Mouse (Mus musculus) ZHBTc4 (cell line): ENCODE measurements at regions not wholly inside any gene's neighbourhood (a gene's known extent, or its start where the extent isn't known, plus 50 kb on each side); places are given as distances from the start of the nearest gene placed in this dataset.

Experiments used
- DNase-seq: peaks from one replicate; pipeline ENCODE4 v3.0.0-alpha.2; 2011; ENCODE audit warnings: low read depth, low spot score

DNA sequence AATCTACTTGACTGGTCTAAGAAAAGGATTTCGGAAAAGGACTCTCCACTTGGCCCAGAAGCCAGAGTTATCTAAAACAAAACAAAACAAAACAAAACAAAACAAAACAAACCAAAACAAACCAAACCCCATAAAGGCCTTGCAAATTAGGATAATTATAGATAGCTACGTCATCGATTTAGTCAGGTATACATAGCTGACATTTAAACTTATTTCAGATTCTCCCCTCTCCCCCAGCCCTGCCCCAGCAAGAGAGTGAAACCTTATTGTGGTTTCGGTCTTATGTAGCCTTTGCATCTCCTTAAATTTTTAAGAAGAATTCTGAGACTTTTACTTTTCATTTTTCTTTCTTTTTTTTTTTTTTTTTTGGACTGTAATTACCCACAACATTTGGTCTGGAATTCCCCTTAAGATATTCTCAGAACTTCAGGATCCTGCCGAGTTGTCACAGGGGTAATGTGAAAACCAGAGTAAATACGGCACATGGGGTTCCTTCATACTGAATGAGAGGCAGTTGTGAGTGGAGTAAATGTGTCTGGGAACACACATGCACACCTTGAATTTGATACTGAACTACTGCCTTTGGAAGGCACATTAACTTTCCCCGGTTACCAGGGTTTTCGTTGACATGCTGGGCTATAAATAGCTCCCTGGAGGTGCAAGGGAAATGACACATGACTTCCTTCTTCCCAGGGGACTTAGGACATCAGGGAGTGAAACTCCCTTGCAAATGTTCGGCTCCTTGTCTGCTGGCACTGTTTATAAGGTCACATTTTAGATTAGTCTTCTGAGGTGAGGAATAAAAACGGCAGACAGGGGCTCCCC lies 94.8 kb upstream of the Rap1b start:
- no peak for DNase-seq

DNA sequence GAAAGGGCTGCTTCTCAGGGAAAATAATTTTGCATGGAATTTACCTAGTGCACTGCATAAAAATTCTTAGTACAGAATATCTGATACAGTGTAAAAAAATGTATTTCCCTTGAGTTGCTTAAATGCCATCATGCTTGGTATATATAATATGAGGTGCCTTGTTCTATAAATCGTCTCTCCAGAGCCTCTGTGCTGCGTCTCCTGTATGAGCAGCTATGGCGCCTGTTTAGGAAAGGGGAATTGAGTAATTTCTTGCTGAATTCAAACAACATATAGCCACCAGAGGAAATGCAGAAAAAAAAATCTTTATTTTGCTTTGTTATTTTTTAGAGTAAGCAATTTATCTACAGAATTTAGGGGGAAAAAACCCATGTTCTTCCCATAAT lies 95.4 kb upstream of the Rap1b start:
- no peak for DNase-seq

DNA sequence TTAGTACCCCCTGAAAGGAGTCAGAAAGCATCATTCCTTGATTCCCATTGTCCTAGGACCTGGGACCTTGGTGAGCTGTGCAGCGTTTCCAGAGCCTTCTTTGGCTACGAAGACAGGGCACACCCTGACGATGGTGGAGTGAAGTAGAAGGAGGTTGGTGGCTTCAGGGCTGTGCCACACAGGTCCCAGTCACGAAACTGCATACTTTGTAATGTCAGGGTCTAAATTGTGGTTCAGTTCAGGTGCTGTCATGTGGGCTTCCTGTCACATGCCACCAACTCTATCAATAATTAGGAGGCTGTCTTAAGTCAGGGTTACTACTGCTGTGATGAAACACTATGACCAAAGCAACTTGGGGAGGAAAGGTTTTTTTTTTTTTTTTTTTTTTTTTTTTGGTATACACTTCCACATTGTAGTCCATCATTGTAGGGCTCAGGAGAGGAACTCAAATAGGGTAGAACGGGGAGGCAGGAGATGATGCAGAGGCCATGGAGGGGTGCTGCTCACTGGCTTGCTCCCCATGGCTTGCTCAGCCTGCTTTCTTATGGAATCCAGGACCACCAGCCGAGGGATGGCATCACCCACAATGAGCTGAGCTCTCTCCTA lies 98.0 kb upstream of the Rap1b start:
- DNase-seq = no peak

DNA sequence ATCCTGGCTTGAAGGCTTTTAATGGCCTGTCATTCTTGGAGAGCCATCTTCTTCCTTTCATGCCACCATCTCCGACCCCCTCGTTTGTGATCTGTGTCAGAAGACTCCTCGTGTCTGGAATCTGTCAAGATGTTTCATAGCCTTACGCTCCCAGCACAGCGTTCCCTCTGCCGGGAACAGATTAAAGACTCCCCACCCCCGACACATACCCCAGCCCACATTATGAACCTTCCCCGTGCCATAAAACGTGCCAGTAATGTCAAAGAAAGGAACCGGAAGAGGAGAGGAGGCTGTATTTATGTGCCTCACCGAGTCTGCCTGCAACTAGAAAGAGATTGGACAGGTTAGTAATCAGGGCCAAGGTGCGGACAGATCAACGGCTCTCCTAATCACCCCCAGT lies 101.4 kb upstream of the Rap1b start:
- no peak for DNase-seq

DNA sequence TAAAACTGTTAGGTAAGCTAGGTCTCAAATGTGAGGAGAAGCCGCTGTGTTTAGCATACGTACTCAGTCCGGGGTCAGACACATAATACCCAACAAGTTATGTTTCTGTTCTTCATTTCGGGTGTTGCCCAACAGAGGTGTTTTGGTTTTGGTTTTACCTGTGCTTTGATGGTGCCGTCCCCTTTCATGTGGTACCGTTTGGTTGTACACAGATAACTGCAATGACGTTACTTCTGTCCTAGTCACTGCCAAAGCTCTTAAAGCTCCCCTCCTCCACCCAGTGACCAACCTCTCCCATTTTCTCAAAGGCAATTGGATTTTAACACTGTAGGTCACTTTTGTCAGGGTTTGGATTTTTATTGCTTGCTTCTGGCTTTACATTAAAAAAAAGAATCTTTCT lies 102.1 kb upstream of the Rap1b start:
- DNase-seq = no peak

DNA sequence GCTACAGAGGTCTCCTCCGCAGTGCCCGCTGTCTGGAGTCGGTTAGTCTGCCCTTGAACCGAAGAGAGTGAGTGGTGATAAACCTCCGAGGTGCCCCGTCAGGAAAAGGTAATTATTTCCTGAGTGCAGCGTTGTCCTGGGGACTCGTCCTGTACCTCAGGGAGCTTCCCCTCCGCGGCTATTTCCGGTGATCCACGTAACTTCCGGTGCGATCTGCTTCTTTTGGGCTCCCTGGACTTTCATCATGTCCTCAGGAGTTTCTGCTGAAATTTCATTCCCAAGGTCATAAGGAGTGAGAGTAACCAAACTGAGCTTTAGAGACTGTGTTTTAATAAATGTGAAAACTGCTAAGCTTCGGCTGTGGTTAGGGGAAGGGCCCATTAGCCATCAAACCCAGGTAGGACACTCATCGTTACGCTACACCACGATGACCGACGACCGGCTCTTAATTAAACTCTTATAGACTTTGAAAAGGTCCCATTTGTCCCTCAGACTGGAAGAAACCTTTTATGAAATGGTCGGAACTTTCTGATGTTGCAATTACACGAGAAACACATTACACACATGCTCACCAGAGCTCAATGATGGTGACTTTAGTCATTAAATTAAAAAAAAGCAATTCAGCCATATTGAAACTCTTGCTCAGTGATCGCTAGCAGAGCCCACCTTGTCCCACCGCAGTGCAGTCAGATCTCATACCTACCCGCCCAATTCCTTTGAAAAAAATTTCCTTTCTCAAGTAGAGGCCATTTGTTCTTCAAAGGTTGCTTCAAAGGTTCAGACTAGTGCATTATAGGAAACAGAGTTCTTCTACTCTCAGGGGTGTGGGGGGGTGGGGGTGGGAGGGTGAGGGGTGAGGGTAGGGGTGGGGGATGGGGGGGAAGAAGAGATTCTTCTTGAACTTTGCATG lies 106.5 kb upstream of the Rap1b start:
- DNase-seq = peak; percentile 88

DNA sequence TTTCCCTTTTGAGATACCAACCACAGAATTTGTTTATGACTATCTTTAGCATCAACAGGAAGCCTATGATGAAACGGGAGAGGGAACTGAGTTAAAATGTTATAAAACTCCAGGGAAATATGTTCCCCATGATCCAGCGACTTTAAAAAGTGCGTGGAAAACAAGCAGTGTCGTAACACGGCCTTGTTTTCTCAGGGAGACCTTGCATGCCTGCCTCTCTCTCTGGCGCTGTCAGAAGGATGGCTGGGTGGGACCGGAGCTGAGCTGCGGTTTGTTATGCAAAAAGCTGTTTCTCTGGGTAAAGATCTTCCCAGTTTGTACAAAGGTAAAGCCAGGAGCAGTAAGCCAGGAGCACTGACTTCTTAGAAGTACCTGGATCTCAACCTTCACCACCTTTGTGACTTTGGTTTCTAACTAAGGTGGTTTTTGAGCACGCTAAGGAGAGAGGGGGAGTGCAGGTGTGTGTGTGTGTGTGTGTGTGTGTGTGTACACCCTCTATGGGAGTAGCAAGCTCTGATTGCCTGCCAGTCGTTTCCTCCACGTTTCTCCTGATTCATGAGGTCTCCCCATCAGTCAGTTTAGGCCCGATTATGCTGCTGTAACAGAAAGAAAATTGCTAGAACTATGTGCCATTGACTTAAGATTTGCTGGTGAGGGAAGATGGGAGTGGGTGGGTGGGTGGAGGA lies 107.3 kb upstream of the Rap1b start:
- DNase-seq = peak; percentile 91

DNA sequence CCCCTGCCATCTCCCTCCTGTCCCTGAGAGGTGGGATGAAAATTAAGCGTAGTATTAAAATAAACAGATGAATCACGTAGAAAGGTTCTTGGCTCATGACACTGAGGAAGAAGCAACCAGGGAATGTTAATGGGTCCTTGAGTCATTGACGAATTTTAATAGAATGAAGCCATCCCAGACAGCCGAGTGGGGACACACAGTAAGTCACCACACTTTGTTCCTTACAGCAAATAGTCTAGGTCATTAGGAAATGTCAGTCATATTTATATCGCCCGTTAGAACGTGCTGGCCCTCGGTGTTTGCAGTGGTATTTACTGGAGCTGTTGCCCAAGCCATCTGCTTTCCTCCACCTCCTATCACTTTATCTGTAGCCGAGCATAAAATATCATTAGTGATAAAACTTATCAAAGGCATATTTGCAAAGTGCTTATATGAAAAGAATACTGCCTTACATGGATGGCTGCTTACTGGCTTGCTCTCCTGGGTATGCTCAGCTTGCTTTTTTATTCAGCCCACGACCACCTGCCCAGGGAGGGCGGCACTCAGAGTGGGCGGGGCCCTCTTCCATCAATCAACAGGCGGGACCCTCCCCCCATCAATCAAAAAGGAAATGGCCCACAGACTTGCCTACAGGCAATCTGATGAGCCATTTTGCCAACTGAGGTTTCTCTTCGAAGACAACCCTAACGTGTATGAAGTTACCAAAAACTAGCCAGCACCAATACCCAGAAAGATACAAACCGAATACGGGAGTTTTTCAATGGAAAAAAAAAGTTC lies 110.5 kb upstream of the Rap1b start:
- peak; percentile 64 for DNase-seq

DNA sequence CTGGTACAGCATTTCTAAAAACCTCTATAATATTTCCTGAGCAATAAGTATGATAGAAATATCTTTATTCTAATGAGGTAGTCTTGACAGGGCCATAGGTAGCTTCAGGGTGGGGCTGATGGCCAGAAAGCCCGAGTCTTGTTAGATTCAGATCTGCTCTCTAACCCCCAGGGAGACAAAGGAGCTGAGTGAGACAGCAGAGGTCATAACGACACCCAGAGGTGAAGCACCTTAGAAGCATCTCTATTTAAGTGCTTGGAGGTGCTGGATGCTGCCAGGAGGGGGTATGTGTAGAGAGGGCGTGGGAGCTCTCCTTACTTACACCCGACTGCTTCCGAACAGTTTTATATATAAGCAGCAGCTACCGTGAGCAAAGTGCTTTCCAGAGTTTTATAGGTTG lies 128.9 kb upstream of the Rap1b start:
- DNase-seq = no peak

DNA sequence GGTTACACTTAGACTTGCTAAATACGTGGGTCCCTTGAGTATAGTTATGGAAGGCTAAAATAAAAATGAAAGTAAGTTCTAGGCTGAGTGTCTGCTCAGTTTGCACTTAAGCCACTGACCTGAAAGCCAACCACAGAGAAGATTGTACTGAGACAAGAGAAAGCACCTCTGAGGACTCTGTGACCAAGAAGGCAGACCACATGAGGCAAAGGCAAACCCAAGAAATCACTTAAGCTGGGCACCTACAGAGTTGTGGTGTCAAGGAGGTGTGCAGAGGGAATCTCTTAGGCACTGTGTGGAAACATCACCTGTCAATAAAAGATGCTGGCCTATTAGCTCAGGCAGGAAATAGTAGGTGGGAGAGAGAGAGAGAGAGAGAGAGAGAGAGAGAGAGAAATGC lies 129.6 kb upstream of the Rap1b start:
- DNase-seq = no peak

DNA sequence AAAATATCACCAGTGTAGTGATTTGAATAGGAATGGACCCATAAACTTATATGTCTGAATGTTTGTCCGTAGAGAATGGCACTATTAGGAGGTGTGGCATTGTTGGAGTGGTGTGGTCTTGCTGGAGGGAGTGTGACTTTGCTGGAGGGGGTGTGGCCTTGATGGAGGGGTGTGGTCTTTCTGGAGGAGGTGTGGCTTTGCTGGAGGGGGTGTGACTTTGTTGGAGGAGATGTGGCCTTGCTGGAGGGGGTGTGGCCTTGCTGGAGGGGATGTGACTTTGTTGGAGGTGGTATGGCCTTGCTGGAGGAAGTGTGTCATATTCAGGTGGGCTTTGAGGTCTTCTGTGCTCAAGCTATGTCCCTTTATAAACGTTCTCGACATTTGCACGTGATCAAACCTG lies 133.3 kb upstream of the Rap1b start:
- DNase-seq = peak; percentile 88

DNA sequence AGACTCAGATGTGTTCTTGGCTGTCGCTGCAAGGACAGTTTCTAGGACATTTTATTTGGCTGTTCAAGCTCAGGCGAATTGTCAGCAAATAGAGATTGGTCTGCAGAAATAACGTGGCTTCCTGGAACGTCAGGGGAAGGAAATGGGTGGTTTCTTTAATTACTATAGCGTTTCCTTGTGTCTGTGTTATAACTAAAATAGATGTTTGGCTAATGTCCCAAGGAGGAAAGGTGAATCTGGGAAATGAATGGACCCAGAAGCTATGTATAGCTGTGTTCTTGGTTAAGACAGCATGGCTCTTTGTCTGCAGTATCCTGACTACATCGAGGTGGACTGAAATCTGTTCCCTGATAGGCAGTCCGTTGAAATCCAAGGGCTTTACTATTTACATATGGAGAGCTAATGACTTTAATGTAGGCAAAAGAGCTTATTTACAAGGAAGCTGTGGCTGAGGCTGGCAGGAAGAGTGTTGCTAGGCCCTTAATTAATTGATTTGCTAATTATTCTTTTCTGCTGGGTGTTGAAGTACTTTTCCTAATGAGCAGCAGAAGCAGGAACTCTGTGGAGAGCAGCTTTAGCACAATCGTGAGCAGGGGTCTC lies 136.9 kb upstream of the Rap1b start:
- DNase-seq = no peak

DNA sequence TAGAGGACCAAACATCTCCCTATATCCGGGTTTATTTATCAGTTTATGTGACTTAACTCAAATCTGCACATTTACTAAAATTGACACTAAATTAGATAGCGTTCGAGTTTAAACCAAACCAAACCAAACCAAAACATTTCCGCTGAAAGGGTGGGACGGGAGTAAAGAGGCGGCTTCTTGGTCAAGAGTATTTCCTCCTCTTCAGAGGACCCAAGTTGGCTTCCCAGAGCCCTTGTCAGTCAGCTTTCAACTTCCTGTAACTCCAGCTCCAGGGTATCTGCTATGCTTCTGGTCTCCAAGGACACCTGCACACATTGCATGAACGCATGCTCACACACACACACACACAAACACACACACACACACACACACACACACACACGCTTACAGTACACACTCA lies 137.4 kb upstream of the Rap1b start:
- no peak for DNase-seq

DNA sequence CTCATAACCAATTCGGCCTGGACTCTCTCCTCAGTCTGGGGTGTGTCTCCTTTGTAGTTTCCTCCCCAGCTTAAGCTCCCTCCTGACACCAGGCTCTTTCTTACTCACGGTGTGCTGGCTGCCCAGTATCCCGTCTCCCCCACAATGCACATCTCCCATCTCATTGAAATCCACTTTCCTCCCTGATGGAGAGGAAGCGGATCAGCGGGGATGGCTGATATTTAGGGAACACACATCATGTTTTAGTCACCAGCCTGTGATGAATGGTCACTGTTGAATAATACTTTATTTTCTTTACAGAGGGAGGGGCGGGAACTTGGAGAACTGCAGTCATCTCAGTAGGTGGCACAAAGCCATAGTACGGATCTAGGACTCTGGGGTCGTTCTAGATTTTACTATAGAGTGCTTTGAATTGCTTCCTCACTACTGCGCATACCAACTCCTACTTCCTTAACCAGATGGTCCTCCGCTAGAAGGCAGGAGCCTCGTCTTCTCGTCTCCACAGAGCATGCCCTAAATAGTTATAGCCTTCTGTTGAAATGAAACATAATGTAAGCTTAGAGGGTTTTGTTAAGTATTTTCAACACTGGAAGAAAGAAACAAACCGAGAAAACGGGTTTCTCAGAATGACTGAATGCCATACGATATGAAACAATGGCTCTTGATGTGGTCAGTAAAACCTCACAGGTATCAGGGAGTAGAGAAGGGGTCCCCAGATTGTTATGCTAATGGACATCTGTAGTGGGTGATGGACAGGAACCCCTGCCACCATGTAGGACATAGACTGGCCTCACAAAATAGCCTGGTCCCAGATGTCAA lies 139.2 kb upstream of the Rap1b start:
- DNase-seq = no peak

DNA sequence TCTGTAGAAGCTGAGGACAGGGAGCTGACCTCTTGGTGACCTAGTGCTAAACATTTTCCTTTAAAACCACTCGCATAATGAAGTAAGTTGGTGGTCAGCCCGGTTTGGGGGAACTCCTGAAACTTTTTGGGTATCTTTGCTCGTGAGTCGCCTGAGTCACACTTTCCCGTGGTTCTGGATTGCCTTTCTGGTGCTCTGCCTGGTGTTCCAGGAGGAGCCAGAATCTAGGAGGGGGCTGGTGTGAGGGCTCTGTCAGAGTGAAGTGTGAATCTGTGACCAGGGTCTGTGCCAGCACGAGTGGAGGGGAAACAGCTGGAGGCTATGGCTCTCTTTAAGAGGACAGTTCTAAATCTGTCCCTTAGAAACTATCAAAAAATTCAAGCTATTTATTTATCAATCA lies 141.8 kb upstream of the Rap1b start:
- DNase-seq = no peak

DNA sequence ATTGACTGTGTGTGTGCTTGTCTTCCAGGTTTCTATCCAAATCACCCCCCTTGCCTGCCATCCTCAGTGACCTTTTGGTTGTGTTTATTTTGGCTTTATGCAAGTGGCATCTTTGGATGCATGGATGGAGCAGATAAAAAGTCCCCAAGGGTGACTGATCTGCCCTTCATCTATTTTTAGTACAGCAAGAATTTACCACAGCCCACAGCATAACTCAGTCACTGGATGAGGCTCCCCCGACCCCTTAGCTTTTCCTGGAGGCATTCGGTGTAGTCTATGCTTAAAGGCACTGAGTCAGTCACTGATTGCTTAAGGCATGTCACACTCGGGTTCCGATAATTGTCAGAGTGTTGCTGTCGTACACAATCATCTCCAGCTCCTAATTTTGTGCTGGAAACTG lies 142.2 kb upstream of the Rap1b start:
- DNase-seq = no peak

DNA sequence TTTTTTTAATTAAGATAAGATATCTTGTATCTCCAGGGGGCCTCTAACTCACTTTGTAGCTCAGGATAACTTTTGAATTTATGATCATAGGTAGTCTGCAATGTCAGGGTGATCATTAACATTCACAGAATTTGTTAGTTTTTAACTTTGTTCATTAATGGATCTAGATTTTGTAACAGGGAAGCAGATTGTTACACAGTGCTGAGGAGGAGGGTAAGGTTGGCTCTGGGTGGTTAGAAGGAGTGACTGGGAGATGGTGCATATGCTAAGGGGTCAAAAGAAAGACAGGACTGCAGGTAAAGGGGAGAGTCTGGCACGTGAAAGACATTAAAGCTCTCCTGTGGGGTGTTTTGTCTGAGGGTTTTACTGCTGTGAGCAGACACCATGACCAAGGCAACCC lies 145.3 kb upstream of the Rap1b start:
- DNase-seq = no peak

DNA sequence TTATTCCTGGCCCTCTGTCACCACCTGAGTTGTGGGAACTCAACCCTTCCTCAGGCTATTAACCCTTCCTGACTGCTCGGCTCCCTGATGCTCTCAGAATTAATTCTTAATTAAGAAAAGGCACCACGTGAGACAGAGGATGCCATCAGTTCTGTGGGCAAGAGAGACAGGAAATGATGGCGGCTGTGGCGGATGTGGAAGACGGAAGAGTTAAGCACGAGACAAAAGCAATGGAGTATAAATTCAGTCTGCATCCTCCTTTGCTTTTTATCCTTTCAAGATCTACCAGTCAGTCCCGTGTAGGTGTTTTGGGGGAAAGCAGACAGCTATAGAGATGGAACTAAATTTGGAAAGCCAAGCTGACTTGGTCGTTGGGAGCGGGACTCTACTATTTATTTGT lies 146.5 kb upstream of the Rap1b start:
- no peak for DNase-seq

DNA sequence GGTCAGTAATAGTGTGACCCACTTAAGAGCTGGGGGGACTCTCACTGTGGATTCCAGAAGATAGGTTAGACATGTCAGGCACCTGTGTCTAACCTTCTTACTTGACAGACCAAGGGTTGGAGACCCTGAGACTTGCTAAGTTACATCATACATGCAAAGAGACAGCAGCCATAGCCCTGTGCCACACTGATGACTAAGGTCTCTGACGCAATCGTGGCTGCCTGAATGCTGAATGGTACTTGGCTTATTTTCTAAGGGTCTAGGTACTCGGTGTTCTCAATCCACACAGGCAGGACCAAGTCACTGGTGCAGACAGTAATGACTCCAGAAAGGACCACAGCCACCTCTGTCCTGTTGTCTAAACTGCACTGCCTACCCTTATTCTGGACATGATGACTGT lies 147.8 kb upstream of the Mdm1 start:
- no peak for DNase-seq

DNA sequence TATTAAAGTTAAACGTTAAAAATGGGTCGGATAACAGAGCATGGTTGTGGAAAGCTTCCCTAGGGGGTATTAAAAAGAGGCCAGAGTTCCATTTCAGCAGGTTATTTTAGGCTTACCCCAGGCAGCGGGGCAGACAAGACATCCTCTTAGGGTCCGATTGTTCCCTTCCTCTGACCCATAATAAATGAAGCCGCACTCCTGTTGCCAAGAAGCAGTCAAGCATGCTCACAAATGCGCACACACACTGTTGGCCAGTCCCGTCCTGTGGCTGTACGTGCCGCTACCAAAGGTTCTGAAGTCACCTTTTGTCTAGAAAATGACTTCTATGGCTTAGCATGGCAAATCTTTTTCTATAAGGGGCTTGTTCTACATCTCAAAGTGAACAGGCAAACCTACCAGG lies 146.8 kb upstream of the Mdm1 start:
- DNase-seq = no peak
